Mouse (Mus musculus) 416B (cell line): Measurements from ENCODE around the gene Plch1.

Source experiments
- DNase-seq: peaks from one replicate; pipeline ENCODE4 v3.0.0; 2011; ENCODE audit warnings: low read depth

Plch1 gene

DNA sequence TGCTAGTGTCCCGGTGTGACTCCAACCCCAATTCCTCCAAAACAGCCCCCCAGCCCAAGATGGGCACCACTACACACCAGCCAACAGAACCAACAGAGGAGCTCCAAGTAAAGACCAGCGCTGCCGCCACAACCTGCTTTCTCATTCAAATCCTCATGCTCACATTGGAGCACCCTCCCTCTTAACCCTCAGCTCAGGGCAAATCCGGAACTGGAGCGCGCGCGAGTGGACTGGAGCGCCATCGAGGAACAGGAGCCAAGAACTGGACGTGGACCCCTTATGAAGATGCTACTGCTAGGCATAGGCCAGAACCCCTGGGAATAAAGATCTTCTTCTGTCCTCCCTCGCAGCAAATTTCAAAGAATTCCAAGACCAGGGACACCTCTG is at the start of gene Plch1:
Gene Plch1 (minus strand): TSS at position 164 of the 387 bp plus-strand sequence.
- no peak for DNase-seq

DNA sequence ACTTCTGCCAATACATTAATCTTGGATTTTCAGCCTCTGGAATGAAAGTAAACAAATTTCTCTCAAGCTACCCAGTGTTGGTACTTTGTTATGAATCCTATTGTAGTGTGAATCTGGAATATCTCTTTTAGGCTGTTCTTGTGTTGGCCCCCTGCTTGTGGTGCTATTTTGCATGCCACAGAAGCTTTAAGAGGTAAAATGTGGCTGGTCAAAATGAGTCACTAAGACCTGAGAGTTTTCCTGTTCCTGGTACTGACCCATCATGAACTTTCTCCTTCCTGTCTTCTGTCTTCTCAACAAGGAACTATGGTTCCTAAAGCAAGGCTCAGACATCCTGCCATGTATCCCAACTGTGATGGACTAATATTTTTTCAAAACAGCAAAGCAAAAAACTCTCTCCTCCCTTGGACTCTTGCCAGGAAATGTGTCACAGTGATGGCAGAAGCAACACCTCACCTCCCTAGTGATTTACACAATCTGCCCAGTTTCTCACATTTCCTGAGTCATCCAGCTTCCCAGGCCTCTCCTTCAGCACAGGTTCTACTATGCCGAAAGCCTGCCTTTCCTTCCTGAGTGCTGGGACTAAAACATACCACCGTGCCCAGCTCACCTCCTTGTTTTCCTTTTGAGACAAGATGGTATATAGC is 42.1 kb upstream of the Plch1 start:
- peak; percentile 85 for DNase-seq

DNA sequence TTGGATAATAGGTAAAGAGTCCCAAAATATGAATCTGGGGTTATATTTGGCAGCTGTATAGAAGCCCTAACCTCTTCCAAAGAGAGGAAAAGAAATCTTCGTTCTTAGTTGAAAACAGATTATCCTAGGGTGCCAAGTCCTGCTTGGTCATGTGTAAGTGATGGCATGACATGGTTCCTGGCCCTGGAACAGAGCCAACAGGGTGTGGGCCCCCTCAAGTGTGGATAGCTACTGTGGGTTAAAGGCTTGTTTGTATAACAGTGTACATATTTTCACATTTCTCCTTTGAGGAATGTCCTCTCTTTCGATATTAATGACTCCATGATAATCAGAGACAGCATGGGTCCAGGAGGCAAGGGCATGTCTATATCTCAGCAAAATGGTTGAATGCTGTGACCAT is 39.7 kb upstream of the Plch1 start:
- DNase-seq = no peak

DNA sequence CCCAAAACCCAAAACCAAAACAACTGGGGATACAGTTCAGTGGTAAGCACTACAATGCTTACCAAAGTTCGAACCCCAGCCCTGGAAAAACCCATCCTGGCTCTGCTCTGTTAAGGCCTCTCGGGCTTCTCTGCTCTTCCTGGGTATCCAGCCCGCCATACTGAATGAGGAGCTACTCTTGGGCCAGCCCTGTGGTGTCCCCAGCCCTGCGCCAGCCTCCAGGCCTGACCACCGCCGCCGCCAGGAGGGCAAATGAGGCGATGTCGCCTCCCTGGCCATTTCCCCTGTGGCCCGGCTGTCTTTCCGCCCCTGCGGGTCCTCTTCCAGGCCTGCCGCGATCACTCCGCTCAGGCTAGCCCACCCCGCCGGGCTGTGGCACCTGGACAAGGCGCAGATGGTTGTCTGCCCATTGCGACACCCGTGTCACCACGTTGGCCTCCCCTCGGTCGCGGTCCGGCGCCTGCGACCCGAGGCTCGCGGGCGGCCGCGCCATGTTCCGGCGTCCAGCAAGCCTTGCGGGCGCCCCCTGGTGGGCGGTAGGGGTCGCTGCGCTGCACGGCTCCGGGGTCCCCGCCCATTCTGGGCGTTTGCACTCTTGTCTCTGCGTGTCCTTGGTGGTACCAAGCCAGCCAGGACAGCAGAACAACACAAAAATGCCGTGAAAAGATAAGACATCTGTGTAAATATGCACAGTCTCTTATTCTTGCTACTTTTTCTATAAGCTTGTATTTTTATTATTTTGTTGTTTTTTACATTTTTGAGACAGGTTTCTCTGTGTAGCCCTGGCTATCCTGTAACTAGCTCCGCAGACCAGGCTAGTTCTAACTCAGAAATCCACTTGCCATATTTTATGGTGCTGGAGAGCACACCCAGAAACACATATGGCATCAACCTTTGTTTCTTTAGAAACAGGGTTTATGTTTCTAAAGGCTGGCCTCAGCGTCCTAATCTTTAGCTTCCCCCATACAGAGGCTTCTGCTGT is 29.9 kb upstream of the Plch1 start, which contains the start of gene E130311K13Rik:
Gene E130311K13Rik (minus strand): TSS at position 595 of the 982 bp plus-strand sequence.
- DNase-seq = peak; percentile 87

DNA sequence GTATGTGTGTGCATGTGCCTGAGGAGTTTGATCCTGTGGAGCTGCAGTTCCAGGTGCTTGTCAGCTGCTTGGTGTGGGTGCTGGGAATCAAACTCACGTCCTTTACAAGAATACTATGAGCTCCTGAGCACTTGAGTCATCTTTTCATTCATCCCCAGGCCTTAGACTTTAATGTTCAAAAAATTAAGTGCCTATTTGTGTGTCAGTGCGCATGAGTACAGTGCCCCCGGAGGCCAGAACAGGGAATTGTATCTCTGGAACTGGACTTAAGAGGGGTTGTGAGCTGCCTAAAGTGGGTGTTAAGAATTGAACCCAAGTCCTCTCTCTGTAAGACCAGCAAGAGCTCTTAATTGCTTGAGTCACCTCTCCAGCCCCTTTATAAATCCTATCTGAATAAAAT is 20.4 kb upstream of the Plch1 start:
- DNase-seq = peak; percentile 59

DNA sequence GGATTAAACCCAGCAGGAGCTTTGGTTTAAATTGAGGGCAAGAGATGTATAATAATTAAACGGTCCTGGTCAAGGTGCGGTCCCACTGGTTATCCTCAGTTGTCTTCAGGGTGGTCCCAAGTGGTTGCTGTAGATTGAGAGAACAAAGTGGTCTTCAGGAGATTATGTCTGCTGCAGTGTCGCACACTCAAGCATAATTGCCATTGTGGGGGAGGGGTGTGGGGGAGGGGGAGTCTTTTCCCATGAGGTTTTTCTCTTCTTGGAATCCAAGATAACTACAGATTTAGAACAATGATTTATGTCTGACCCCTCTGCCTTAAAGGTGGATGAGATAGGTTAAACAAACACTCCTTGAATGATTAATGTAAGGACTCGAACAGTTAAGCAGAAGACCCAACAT is 11.0 kb upstream of the Plch1 start:
- no peak for DNase-seq

DNA sequence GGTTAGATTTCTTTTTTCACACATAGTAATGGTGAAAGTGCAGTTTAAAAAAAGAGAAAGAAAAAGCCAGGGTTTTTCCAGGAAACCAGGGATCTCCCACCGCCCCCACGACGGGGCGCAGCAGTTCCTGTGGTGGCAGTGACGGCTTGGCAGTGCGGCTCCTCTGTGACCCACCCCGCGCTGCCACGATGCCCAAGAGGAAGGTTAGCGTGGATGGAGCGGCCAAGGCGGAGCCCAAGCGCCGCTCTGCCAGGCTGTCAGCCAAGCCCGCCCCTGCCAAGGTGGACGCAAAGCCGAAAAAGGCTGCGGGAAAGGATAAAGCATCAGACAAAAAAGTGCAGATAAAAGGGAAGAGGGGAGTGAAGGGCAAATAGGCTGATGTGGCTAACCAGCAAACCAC is 6.0 kb upstream of the Plch1 start:
- peak; percentile 16 for DNase-seq

DNA sequence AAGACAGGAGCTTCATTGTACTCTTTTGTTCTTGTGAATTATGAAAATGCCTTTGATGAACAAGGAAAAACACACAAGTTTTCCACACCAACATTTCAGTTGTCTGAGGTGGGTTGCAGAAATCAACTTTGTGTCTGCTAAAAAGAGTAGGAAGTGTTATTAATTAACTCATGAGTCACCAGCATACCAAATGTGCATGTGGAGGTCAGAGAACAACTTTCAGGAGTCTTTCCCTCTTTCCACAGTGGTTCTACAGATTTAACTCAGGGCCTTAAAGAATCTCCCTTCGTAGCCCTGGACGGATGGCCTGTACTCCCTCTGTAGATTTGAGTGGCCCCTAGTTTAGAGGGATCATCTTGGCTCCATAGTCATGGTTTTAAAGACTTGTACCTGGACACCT is 4.9 kb upstream of the Plch1 start:
- no peak for DNase-seq

DNA sequence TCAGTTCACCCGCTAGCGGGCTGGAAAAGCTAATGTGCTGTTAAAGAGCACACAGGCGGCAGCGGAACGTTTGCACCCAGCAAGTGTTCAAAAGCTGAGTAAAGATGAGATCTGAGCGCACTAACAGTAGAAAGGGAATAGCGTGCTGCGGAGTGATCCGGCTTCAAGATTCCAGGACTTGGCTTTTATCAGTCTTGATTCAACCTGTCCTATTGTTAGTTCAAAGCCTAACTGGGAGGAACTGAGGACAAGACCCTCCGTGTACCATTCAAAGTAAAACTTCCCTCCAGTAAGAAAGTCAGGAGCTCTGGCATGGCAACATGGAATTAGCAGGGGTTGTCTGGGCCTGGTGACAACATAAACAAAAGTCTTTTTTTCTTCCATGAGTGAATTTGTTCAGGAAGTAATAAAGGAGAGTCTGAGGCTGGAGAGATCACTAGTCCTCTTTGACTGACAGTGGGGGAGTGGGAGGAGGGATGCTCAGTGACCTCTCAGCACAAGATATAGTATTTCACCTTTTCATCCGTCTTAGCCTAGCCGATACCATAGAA is 824 bp upstream of the Plch1 start:
- no peak for DNase-seq

DNA sequence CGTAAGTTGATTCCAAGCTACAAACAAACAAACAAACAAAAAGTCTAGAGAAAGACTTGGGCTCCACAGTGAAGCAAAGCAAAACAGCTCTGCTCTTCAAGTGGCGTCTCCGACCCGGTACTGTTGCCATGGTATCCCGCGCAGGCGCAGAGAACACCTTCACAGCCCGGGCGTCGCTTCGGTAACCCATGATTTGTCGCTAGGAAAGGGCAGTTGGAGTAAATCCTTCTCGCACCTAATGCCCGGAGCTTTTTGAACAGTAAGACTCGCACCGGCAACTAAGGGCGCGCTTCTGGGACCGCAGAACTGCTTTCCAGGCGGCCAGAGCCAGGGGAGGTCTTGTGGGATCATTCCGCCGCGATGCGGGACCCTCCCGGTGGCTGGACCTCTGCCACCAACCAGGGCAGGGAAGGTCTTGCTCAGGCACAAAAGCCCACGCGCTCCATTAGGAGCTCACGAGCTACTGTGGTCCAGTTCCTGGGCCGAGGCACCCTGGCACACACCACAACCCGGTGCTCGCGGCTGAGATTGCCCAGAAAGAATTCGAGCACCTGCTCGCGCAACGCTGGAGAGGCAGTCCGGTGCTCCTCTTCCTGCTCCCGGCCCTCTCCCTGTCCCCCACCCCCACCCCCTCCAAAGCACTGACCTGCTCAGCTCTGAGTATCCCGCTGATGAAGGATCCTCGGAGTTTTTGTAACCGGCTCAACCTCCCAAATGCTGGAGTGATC is 527 bp downstream of the Plch1 start:
- DNase-seq = no peak

DNA sequence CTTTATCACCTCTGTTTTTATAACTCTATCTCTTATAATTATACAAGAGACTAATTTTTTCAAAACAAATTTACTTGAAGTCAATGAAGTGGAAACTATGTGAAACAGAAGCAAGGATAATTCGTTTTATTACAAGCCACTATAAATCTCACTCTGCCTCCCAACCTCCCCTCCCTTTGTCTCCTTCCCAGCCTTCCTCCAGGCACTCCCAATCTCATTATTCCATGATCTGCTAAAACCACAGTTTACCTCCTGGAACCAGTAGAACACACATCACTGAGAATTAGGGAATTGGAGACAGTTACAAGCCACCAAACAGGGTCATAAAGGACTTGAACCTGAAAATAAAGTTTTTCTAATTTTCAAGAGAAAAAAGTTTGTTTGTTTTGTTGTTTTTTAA is 2.1 kb downstream of the Plch1 start:
- DNase-seq = no peak

DNA sequence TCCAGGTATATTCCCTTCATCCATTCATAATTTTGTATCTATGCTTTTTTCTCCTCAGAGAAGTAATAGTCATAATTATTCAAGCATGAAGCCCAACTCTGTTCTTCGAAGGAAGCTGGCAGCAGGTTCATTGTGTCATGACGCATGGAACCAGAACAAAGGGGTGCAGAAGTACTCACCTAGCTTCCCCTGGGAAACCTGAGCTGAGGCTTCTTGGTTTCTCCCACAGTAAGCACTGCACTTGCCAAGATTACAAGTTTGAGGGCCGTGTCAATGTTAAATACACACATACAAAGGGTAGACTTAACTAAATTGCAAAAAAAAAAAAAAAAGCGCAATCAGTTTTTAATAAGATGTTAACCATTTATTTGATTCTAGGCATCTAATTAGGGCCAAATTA is 3.0 kb downstream of the Plch1 start:
- DNase-seq = no peak

DNA sequence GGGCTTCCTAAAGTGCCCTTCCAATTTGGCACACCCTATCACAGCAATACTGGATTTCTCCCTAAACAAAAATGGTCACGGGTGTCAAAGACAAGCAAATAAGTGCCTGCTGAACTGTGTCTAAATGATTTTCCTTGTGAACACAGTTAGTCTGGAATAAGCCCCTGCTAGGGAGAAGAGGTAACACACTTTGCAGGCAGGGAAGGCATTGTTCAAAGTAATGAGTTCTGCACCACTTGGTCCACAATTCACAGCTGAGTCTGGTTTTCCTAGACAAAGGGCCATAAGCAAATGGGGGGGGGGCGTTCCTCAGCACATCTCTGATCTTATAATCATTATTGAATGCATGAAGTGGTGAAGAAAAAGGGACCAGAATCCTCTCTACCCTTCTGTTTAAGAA is 3.5 kb downstream of the Plch1 start:
- no peak for DNase-seq

DNA sequence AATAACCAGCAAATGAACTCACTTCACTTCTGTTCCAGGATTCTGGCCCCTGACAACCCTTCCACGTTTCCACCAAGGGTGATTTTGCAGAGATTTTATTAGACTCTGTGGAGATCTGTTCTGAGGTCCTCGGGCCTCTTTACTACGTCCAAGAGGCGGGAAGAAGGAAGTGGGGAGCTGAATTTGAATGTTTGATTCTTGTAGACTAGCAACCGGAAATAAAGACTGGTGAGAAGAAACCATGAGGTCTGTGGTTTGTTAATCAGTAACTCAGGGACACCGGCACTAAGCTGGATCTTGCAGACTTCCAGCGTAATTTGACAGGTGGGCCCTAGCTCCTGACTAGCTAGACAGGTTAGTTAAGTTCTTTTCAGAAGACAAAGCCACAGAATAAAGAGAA is 5.6 kb downstream of the Plch1 start:
- DNase-seq = peak; percentile 67

DNA sequence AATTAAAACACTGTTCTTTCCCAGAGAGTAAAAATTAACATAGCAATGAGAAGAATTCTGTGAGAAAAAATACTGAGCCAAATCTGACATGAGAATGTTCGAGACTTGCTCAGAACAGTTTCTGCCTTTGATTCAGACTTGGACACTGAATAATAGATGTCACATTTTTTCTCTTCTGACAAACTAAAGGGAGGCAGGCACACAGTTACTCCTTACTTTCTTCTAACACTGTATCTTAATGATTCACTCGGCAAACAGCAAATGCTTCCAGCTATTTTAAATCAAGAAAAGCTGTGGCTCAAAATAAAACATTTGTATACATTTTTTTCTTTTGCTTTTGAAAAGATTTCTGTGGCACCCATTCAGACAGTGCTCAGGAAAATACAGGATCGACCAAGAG is 7.1 kb downstream of the Plch1 start:
- DNase-seq = no peak

DNA sequence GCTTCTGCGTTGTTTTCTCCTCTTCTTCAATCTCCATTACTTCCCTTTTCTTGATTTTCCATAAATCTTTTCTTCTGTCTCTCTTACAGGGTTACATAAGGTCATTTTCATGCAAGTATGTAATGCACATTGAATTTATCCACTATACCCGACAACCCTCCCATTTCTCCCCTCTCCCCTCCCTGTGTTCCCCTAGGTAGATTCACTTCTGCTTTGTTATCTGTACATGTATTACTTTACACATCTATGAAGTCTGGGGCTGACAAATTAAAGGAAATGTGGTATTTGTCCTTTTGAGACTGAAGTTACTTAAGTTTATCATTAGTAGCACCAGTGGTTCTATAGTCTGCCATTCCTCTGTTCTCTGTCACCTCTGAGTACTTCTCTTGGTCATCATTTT is 18.2 kb downstream of the Plch1 start:
- no peak for DNase-seq

DNA sequence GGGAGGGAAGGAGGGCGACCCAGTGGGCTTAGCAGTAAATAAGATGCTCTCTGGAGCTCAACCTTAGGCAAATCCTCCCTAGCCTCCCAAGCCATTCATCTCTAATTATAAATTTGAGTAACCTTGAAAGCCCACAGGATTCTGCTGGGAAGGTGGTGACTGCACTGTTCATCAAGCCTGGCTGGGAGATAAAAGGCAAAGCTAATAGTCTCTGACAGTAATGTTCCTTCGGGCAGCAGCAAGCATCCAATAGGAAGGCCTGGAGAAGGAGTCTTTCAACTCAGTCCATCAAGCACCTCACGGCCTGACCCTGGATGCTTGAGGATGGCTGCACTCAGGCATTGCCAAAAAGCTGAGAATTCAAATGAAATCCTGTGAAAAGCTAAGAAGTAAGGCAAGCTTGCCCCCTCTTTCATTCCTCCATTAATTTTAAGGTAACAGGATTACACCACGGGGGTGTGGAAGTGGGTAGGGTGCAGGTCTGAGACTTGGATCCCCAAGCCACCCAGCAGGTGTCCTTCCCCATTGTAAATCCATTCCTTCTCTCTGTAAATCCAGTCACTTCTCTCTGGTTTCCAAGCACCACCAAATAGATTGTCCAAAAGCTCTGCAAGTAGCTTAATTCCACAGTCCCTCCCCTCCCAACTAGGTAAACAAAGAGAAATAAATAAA is 20.1 kb downstream of the Plch1 start:
- no peak for DNase-seq

DNA sequence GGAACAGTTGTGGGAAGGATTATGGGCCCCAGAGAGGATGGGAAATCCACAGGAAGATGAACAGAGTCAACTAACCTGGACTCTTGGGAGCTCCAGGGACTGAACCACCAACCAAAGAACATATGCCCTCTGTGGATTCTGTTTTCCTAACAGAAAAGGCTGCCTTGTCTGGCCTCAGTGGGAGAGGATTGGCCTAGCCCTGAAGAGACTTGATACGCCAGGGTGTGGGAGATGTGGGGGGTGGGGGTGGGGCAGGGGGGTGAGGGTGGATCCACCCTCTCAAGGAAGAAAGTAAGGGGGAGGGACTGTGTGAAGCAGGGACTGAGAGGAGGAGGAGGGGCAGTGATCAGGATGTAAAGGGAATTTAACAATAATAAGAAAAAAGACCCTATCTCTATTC is 26.5 kb downstream of the Plch1 start:
- DNase-seq = no peak

DNA sequence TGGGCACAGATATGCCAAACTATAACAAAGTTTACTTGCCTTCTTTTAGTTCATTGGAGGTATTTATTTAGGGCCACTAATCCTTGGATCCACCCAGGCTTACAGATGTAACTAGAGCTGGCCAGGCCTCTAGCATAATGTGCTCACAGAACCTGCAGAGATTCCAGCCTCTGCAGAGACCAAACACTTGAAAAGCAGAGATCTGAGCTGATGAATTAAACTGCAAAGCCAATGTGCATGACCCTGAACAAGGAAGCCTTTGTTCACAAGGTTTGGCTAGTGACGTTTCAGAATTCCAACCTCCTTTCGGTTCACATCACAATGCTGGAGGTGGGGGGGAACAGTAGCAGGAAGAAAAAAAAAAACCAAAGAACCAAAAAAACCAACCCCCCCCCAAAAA is 28.0 kb downstream of the Plch1 start:
- DNase-seq = no peak

DNA sequence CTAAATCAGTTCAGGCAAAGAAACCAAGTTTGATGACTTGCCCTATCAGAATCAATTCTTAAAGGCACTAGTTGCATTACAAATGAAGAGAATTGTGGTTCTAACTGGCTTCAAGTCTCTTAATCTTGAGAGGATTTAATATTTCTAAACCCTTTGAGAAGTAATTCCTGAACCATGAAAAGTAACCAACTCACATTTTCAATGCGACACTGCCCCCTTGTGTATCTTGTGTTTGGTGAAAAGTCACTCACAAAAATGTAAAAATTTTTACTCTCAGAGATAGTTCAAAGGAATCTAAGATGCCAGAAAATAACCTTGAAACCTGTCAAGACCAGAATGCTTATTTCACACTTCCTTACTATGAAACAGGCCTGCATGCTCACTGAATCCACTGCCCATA is 31.0 kb downstream of the Plch1 start:
- peak; percentile 36 for DNase-seq

DNA sequence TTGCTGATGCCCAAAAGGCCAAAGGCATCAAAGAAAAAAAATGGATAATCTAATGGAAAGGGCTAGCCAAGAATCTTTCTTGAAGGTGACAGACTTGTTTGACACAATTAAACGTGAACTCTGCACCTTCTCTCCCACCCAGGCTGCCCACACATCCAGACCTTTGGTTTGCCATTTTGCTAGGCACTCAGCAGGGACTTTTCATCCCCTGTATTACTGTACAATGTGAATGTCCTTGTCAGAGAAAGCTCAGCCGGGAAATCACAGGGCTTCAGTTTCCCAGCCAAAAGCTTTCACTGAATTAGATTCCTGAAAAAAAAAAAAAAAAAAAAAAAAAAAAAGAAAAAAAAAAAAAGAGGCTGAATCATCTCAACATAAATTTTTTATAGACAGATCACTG is 34.2 kb downstream of the Plch1 start:
- no peak for DNase-seq

DNA sequence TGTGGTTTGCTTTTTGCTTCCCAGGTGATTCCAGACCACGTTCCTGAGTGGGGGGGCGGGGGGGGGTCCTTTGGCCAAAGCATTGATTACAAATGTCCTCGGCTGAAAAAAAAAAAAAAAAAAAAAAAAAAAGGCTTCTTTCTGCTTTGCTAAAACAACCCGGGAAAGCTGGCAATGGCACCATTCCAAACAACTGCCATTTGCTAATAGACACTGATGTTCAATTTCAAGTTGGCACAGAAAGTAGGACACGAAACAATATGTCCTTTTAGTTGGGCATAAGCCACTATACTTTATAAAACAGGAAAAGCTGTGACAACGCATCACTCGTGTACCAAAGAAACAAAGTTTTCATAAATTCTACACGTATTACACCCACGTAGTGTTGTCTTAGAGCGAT is 36.6 kb downstream of the Plch1 start:
- no peak for DNase-seq
